Mouse (Mus musculus) cerebellum, adult 9-11 months (tissue): ENCODE measurements at regions not wholly inside any gene's neighbourhood (a gene's known extent, or its start where the extent isn't known, plus 50 kb on each side); places are given as distances from the start of the nearest gene placed in this dataset.
"Not testable (repeated sequence)": the region's sequence is repeated elsewhere in the genome, so short reads cannot be mapped to it uniquely, and the experiment has no call there.

Source experiments
- DNase-seq: peaks from one replicate; pipeline ENCODE4 v3.0.0; 2022

- DNase-seq = not testable (repeated sequence)
These were observed 119.2 kb downstream of the Tnfsf18 start for GRCm38 (mm10) chr1:161613658-161614057.

GRCm38 (mm10) chr1:161607446-161607845 lies 113.0 kb downstream of the Tnfsf18 start:
- no peak for DNase-seq

- no peak for DNase-seq
These were observed 107.7 kb downstream of the Tnfsf18 start for GRCm38 (mm10) chr1:161602150-161602549.

- no peak for DNase-seq
These were observed 106.7 kb downstream of the Tnfsf18 start for GRCm38 (mm10) chr1:161601167-161601566.

- no peak for DNase-seq
These were observed 103.7 kb downstream of the Tnfsf18 start for GRCm38 (mm10) chr1:161598167-161598566.

- no peak for DNase-seq
These were observed 82.1 kb downstream of the Tnfsf18 start for GRCm38 (mm10) chr1:161576530-161576929.

- no peak for DNase-seq
These were observed 81.5 kb downstream of the Tnfsf18 start for GRCm38 (mm10) chr1:161575939-161576338.

- DNase-seq = no peak
These were observed 80.7 kb downstream of the Tnfsf18 start for GRCm38 (mm10) chr1:161575171-161575570.

GRCm38 (mm10) chr1:161570762-161571161 lies 76.3 kb downstream of the Tnfsf18 start:
- no peak for DNase-seq

GRCm38 (mm10) chr1:161567826-161568225 lies 73.4 kb downstream of the Tnfsf18 start:
- DNase-seq = no peak

- no peak for DNase-seq
These were observed 65.9 kb downstream of the Tnfsf18 start for GRCm38 (mm10) chr1:161560368-161560767.
